Mouse (Mus musculus): Measurements from ENCODE around the gene Lpcat2. TPM values are rescaled to one million over a fixed set of nuclear protein-coding genes. Genes with fewer than 3 reads are reported as not detected.

The Lpcat2 gene
- polyA plus RNA-seq, 1 experiment from 2014 or later: 9.2 TPM

DNA sequence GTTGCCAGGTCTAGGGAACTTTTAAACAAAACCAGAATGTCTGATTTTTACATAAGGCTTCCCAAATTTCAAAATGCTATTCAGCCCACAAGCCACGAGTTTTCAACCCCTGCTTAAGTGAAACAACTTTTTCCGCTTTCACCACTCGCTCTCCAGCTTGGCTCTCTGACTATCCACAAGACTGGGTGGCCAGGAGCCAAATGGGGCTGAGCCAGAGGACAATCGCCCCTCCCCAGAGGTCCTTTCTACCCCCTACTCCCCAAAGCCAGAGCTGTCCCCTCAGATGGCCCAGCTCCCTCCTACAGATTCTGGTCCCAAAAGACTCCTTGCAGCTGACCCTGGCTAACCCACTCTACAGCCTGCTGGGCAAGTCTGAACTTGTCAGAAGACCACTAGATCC is 29.1 kb upstream of the Lpcat2 start:
- Histone ChIP-seq H3K27ac (no peak overlapping the region), H3K4me3 (replicated peaks; ENCODE audit: low read depth, low read length) (no peak overlapping the region), H3K9ac (ENCODE audit: low read depth, low read length) (no peak overlapping the region), H3K27me3 (ENCODE audit: insufficient read depth, low read length) (no peaks in the 10 kb centered on the region), H3K36me3 (ENCODE audit: insufficient read depth, low read length) (no peaks in the 10 kb centered on the region), H3K9me3 (replicated peaks; ENCODE audit: low read length) (no peaks in the 10 kb centered on the region), H3K4me2 (ENCODE audit: low read length) (no peak overlapping the region), H3K4me1 (replicated peaks; ENCODE audit: insufficient read depth, low read length) (peaks cover 7% of the 10 kb centered on the region)
- 56% methylated on average over 4 of the region's 4 CpGs for WGBS
- ATAC-seq (replicated peaks; ENCODE audit: low FRiP score, low read depth) (no peak), DNase-seq (ENCODE audit: low spot score) (no peak)
- no peak for TF ChIP-seq CTCF (IDR thresholded peaks at IDR 0.05; ENCODE audit: low read depth)

DNA sequence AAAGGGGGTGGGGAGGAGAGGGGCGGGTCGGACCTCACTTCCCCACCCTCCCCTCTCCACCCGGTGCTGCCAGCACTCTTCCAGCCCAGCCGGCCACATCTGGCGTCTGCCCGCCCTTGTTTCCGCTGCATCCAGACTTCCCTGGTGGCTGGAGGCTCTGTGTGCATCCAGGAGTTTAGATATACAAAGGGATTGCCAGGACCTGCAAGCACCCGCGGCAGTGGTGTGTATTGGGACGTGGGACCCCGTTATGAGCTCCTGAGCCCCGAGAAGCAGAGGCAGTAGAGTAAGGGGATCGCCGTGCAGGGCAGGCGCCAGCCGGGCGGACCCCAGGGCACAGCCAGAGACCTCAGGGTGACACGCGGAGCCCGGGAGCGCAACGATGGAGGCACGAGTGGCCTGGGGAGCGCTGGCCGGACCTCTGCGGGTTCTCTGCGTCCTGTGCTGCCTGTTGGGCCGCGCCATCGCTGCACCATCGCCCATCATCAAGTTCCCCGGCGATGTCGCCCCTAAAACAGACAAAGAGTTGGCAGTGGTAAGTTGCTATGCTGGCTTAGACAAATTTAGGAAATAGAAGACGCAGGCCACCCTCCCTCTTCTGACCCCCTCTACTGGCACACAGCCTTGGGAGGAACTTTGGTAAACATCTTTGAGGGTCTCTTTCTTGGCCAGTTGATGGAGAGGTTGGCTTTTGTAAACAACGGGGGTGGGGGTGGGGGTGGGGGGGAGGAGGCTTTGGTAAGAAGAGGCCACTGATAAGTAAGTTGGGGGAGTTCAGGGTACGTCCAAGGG is 27.7 kb upstream of the Lpcat2 start, which contains the start of gene Mmp2:
Mmp2 (plus strand) TSS at position 49 of the 792 bp plus-strand sequence.
- Histone ChIP-seq H3K4me1 (replicated peaks; ENCODE audit: insufficient read depth, low read length) (peaks cover 7% of the 10 kb centered on the region), H3K27ac (peak within 1 kb of the TSS; percentile 78), H3K4me3 (replicated peaks; ENCODE audit: low read depth, low read length) (peak within 1 kb of the TSS; percentile 51), H3K4me2 (ENCODE audit: low read length) (peak within 1 kb of the TSS; percentile 72), H3K27me3 (ENCODE audit: insufficient read depth, low read length) (no peaks in the 10 kb centered on the region), H3K9ac (ENCODE audit: low read depth, low read length) (peak within 1 kb of the TSS; percentile 63), H3K36me3 (ENCODE audit: insufficient read depth, low read length) (no peaks in the 10 kb centered on the region), H3K9me3 (replicated peaks; ENCODE audit: low read length) (no peaks in the 10 kb centered on the region)
- ATAC-seq (replicated peaks; ENCODE audit: low FRiP score, low read depth) (peak; percentile 69), DNase-seq (ENCODE audit: low spot score) (peak; percentile 75)
- TF ChIP-seq CTCF (IDR thresholded peaks at IDR 0.05; ENCODE audit: low read depth): 0 out of 2 replicates have a peak, but pooled peaks have one; percentile 2
- 2% methylated on average over 37 of the region's 37 CpGs for WGBS

DNA sequence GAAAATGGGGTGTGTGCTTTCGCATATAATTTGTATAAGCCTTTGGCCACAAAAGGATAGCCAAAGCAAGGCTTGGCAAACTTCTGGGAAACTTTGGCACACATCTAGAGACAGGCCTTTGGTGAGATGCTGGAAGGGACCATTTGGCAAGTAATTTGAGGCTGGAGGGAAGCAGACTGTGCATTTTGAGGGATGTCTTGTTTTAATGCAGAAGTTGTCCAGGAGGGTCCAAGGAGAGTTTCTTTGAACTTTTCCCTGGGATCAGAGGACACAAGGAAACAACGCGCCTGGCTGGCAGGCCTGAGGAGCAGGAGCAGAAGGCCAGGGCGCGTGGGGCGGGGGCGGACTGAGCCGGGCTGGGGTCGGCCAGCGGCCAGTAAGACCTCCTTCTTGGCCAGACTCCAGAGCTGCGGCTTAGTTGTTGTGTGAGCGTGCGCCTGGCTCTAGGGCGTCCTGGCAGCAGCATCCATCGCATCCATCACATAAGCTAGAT is 26.8 kb upstream of the Lpcat2 start:
- WGBS: 26% methylated on average over 15 of the region's 15 CpGs

DNA sequence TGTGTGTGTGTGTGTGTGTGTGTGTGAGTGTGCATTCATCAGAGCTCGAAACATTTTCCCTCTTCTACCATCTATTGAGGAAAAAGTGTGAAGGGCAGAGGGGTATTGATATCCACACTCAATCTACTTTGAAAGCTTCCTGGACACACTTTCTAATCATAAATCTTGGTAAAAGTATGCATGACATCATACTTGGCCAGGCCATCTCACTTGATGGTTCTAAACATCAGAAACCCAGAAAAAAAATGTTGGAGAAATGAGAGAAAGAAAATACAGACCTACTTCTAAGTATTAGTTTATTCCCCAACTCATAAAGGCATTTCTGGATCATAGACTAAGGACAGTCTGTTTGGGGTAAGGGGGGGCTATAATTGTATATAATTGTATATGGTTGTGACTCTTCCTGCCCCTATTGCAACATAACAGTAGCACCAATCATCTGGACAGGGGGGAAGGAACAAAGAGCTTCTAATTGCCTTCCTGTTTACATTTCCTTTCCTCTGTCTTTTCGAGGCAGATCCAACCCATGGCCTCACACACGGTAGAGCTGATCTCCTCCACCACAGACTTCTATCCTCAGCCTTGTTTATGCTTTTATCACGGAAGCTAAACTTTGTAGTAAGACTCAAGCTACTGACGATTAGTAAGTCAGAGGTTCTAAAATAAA is 20.9 kb upstream of the Lpcat2 start:
- TF ChIP-seq CTCF (IDR thresholded peaks at IDR 0.05; ENCODE audit: low read depth): no peak
- DNase-seq (ENCODE audit: low spot score): no peak
- Histone ChIP-seq H3K4me3 (replicated peaks; ENCODE audit: low read depth, low read length) (no peak overlapping the region), H3K4me1 (replicated peaks; ENCODE audit: insufficient read depth, low read length) (no peaks in the 10 kb centered on the region), H3K4me2 (ENCODE audit: low read length) (no peak overlapping the region), H3K9me3 (replicated peaks; ENCODE audit: low read length) (no peaks in the 10 kb centered on the region), H3K27ac (no peak overlapping the region), H3K36me3 (ENCODE audit: insufficient read depth, low read length) (no peaks in the 10 kb centered on the region), H3K27me3 (ENCODE audit: insufficient read depth, low read length) (no peaks in the 10 kb centered on the region), H3K9ac (ENCODE audit: low read depth, low read length) (no peak overlapping the region)
- WGBS: 51% methylated on average over 5 of the region's 5 CpGs
- no peak for ATAC-seq (replicated peaks; ENCODE audit: low FRiP score, low read depth)

More for the DNA sequence above, 26.8 kb upstream of the Lpcat2 start:
- H3K9me3 ChIP-seq (replicated peaks; ENCODE audit: low read length): no peaks in the 10 kb centered on the region
- ATAC-seq (replicated peaks; ENCODE audit: low FRiP score, low read depth) (0 out of 2 replicates have a peak, but pooled peaks have one; percentile 40), DNase-seq (ENCODE audit: low spot score) (peak; percentile 70)
- H3K36me3 ChIP-seq (ENCODE audit: insufficient read depth, low read length): no peaks in the 10 kb centered on the region
- H3K4me1 ChIP-seq (replicated peaks; ENCODE audit: insufficient read depth, low read length): peaks cover 7% of the 10 kb centered on the region
- H3K27me3 ChIP-seq (ENCODE audit: insufficient read depth, low read length): no peaks in the 10 kb centered on the region
- H3K27ac ChIP-seq: no peak overlapping the region
- peak overlapping the region; percentile 72 for H3K4me2 ChIP-seq (ENCODE audit: low read length)
- H3K9ac ChIP-seq (ENCODE audit: low read depth, low read length): 0 out of 2 replicates have a peak overlapping the region, but pooled peaks have one; percentile 14
- no peak for TF ChIP-seq CTCF (IDR thresholded peaks at IDR 0.05; ENCODE audit: low read depth)
- peak overlapping the region; percentile 51 for H3K4me3 ChIP-seq (replicated peaks; ENCODE audit: low read depth, low read length)

DNA sequence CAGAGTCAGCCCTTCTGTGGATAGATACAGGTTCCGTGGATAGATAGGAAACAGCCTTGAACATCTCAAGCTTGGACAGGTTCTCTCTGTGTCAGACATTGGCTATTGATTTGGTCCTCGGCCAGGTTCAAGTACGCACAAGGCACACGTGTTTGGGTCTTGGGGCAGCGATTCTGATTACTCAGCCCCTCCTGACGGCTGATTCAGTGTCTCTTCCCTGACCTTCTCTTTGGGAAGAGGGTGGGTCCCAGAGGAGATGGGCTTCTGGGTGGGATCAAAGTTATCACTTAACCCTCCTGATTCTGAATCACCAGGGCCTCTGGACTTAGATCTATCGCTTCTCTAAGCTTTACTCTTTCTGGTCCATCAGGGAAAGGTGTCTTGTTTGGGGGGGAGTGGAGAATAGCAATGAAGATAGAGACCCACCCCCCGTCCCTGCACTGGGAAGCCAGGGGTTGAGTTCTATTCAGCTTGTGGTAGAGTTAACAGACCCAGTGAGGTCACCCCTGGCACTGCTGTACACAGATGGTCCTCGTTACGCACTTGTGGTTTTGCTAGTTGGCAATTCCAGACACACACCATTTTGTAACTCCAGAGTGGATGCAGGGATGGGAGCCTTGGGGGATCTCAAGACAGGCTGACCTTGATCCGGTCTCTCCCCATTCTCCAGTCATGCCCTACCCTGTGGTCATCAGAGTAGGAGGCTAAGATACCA is 20.2 kb upstream of the Lpcat2 start:
- no peak overlapping the region for H3K4me3 ChIP-seq (replicated peaks; ENCODE audit: low read depth, low read length)
- no peaks in the 10 kb centered on the region for H3K9me3 ChIP-seq (replicated peaks; ENCODE audit: low read length)
- TF ChIP-seq CTCF (IDR thresholded peaks at IDR 0.05; ENCODE audit: low read depth): no peak
- no peak overlapping the region for H3K4me2 ChIP-seq (ENCODE audit: low read length)
- no peak overlapping the region for H3K9ac ChIP-seq (ENCODE audit: low read depth, low read length)
- no peaks in the 10 kb centered on the region for H3K4me1 ChIP-seq (replicated peaks; ENCODE audit: insufficient read depth, low read length)
- H3K27ac ChIP-seq: no peak overlapping the region
- no peaks in the 10 kb centered on the region for H3K36me3 ChIP-seq (ENCODE audit: insufficient read depth, low read length)
- WGBS: 85% methylated on average over 11 of the region's 11 CpGs
- no peaks in the 10 kb centered on the region for H3K27me3 ChIP-seq (ENCODE audit: insufficient read depth, low read length)
- ATAC-seq (replicated peaks; ENCODE audit: low FRiP score, low read depth) (no peak), DNase-seq (ENCODE audit: low spot score) (no peak)

DNA sequence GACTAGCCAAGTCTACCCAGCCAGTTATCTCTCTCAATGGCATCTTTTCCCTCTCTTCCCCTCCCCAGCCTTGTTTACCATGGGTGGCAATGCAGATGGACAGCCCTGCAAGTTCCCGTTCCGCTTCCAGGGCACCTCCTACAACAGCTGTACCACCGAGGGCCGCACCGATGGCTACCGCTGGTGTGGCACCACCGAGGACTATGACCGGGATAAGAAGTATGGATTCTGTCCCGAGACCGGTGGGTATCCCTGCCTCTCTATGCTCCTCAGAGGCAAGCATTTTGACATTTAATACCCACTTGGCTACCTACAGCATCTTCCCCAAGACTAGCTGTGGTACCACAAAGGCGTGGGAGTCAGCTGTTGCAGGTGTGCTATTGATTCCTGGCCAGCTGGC is 19.2 kb upstream of the Lpcat2 start:
- WGBS: 92% methylated on average over 11 of the region's 11 CpGs
- Histone ChIP-seq H3K4me2 (ENCODE audit: low read length) (no peak overlapping the region), H3K36me3 (ENCODE audit: insufficient read depth, low read length) (no peaks in the 10 kb centered on the region), H3K27ac (no peak overlapping the region), H3K9me3 (replicated peaks; ENCODE audit: low read length) (no peaks in the 10 kb centered on the region), H3K9ac (ENCODE audit: low read depth, low read length) (no peak overlapping the region), H3K27me3 (ENCODE audit: insufficient read depth, low read length) (no peaks in the 10 kb centered on the region), H3K4me1 (replicated peaks; ENCODE audit: insufficient read depth, low read length) (no peaks in the 10 kb centered on the region), H3K4me3 (replicated peaks; ENCODE audit: low read depth, low read length) (no peak overlapping the region)
- ATAC-seq (replicated peaks; ENCODE audit: low FRiP score, low read depth) (no peak), DNase-seq (ENCODE audit: low spot score) (no peak)
- TF ChIP-seq CTCF (IDR thresholded peaks at IDR 0.05; ENCODE audit: low read depth): no peak

Data from kidney, postnatal 0 days (tissue).